Mouse (Mus musculus) CH12.LX (cell line): ENCODE data around the gene Clpb.

ENCODE experiments used
- CTCF ChIP-seq, 2 experiments: IDR thresholded peaks in 1 of 2; conservative IDR thresholded peaks in 1 of 2; 2 replicates each; pipeline ENCODE4 v1.5.1; 2011 to 2012; ENCODE audit warnings: low read depth in 2 of 2, low read length in 2 of 2, improper control_type of control experiment in 1 of 2, inconsistent platforms in 1 of 2, mild to moderate bottlenecking in 1 of 2, moderate library complexity in 1 of 2
- EP300 ChIP-seq: IDR thresholded peaks from 2 replicates; pipeline ENCODE4 v1.6.1; 2011; ENCODE audit warnings: low read length, improper control_type of control experiment
- ETS1 ChIP-seq: conservative IDR thresholded peaks from 2 replicates; pipeline ENCODE4 v1.6.1; 2012; ENCODE audit warnings: low read depth, mild to moderate bottlenecking, inconsistent platforms, low read length, improper control_type of control experiment, moderate library complexity
- MAFK ChIP-seq: IDR thresholded peaks from 2 replicates; pipeline ENCODE4 v1.6.1; 2011; ENCODE audit warnings: low read length, improper control_type of control experiment; ENCODE audit not compliant: insufficient replicate concordance
- MAX ChIP-seq: IDR thresholded peaks from 2 replicates; pipeline ENCODE4 v1.6.1; 2011; ENCODE audit warnings: low read length, improper control_type of control experiment
- SMC3 ChIP-seq: IDR thresholded peaks from 2 replicates; pipeline ENCODE4 v1.6.1; 2011; ENCODE audit warnings: low read depth, low read length, improper control_type of control experiment
- UBTF ChIP-seq: IDR thresholded peaks from 2 replicates; pipeline ENCODE4 v1.6.1; 2012; ENCODE audit warnings: low read depth, mild to moderate bottlenecking, inconsistent platforms, low read length, improper control_type of control experiment, moderate library complexity
- USF1 ChIP-seq: IDR thresholded peaks from 2 replicates; pipeline ENCODE4 v1.6.1; 2014; ENCODE audit warnings: low read depth, mild to moderate bottlenecking, inconsistent platforms, low read length, improper control_type of control experiment
- ZMIZ1 ChIP-seq: IDR thresholded peaks from 2 replicates; pipeline ENCODE4 v1.6.1; 2012; ENCODE audit warnings: low read depth, mild to moderate bottlenecking, inconsistent platforms, low read length, improper control_type of control experiment

- TF ChIP-seq SMC3 (no peak), CTCF (conservative IDR thresholded peaks at IDR 0.05 in 1 of 2, IDR thresholded peaks at IDR 0.05 in 1 of 2; ENCODE audit: low read depth in 2 of 2, low read length in 2 of 2) (no peak), USF1 (no peak), ETS1 (no peak), EP300 (no peak), ZMIZ1 (no peak), MAFK (no peak), UBTF (no peak), MAX (no peak)
Observed at GRCm38 (mm10) chr7:101837154-101837605, 173.7 kb downstream of the Clpb start.
